Mouse (Mus musculus) forebrain, embryonic 11.5 days (tissue): Measurements from ENCODE around the gene Fmo3. TPM values are rescaled to one million over a fixed set of nuclear protein-coding genes. Genes with fewer than 3 reads are reported as not detected.

Experiments used
- ATAC-seq: fragments of 200-750 bp; cut with Nextera tagmentation; replicated peaks from 2 replicates; pipeline ENCODE4 v1.8.0; 2017; ENCODE audit warnings: moderate TSS enrichment; ENCODE audit not compliant: low FRiP score
- DNase-seq: peaks from one replicate; pipeline ENCODE4 v3.0.0-alpha.2; 2017; ENCODE audit warnings: low spot score
- H3K27ac ChIP-seq: fragments of 300-500 bp; sonication (generic); 2 replicates; pipeline ENCODE4 v1.5.1; 2014; ENCODE audit warnings: low read depth, low read length
- H3K27me3 ChIP-seq: fragments of 300-500 bp; sonication (generic); 2 replicates; pipeline ENCODE4 v1.6.1; 2014; ENCODE audit warnings: mild to moderate bottlenecking, low read length, mixed read lengths; ENCODE audit not compliant: control insufficient read depth, insufficient read depth
- H3K36me3 ChIP-seq: fragments of 300-500 bp; sonication (generic); 2 replicates; pipeline ENCODE4 v1.6.1; 2014; ENCODE audit warnings: mild to moderate bottlenecking, low read length, moderate library complexity, mixed read lengths; ENCODE audit not compliant: control insufficient read depth, insufficient read depth
- H3K4me1 ChIP-seq: fragments of 300-500 bp; sonication (generic); replicated peaks from 2 replicates; pipeline ENCODE4 v1.6.1; 2014; ENCODE audit warnings: low read length, mixed read lengths; ENCODE audit not compliant: control insufficient read depth, insufficient read depth
- H3K4me2 ChIP-seq: fragments of 300-500 bp; sonication (generic); 2 replicates; pipeline ENCODE4 v1.6.1; 2014; ENCODE audit warnings: low read depth, mild to moderate bottlenecking, low read length, moderate library complexity, mixed read lengths; ENCODE audit not compliant: severe bottlenecking
- H3K4me3 ChIP-seq: fragments of 300-500 bp; sonication (generic); 2 replicates; pipeline ENCODE4 v1.5.1; 2014; ENCODE audit warnings: low read depth, low read length
- H3K9ac ChIP-seq: fragments of 300-500 bp; sonication (generic); 2 replicates; pipeline ENCODE4 v1.6.1; 2014; ENCODE audit warnings: low read length
- H3K9me3 ChIP-seq: fragments of 300-500 bp; sonication (generic); 2 replicates; pipeline ENCODE4 v1.6.1; 2016; ENCODE audit warnings: low read length, mixed read lengths; ENCODE audit not compliant: control insufficient read depth
- WGBS: fragments of 180-500 bp; shearing (Covaris S2); extraction: QIAGEN DNeasy Blood & Tissue Kit; methylation state at CpG from one replicate; pipeline ENCODE4 v1.1.7; 2014; 5-methylcytosine and 5-hydroxymethylcytosine counted together
- polyA plus RNA-seq: library from polyadenylated mRNA; unstranded; fragments of >200 nt; fragmentation: Nextera tagmentation; extraction: Ambion mirVana; gene quantifications from 2 replicates; pipeline ENCODE4 v1.2.1, GENCODE M21; 2014

Fmo3 gene
- polyA plus RNA-seq, 1 experiment from 2014 or later: not detected

- H3K27me3 ChIP-seq: no peaks in the 10 kb centered on the region
- no peaks in the 10 kb centered on the region for H3K9me3 ChIP-seq
- no peak overlapping the region for H3K4me2 ChIP-seq
- ATAC-seq (no peak), DNase-seq (no peak)
- H3K27ac ChIP-seq: no peak overlapping the region
- H3K36me3 ChIP-seq: no peaks in the 10 kb centered on the region
- H3K4me3 ChIP-seq: no peak overlapping the region
- WGBS: 85% methylated on average over 4 of the region's 4 CpGs
- H3K4me1 ChIP-seq: no peaks in the 10 kb centered on the region
- H3K9ac ChIP-seq: no peak overlapping the region
These were observed 69.3 kb downstream of the Fmo3 start for GRCm38 (mm10) chr1:162914932-162915556.

GRCm38 (mm10) chr1:162912085-162912484 is 72.2 kb downstream of the Fmo3 start:
- H3K27ac ChIP-seq: no peak overlapping the region
- no peaks in the 10 kb centered on the region for H3K4me1 ChIP-seq
- no peaks in the 10 kb centered on the region for H3K36me3 ChIP-seq
- no peaks in the 10 kb centered on the region for H3K9me3 ChIP-seq
- DNase-seq (no peak), ATAC-seq (no peak)
- no peak overlapping the region for H3K9ac ChIP-seq
- no peak overlapping the region for H3K4me2 ChIP-seq
- H3K4me3 ChIP-seq: no peak overlapping the region
- no peaks in the 10 kb centered on the region for H3K27me3 ChIP-seq

Other genes with a start within 250 kb of the Fmo3 start
- gene Prrc2c, start 244.0 kb downstream of the Fmo3 start, polyA plus RNA-seq: 159 and 160 TPM in 2 replicates
- 0.37 and 0.71 TPM in 2 replicates for gene Fmo4, start 170.6 kb downstream of the Fmo3 start, polyA plus RNA-seq
- gene Fmo1, start 117.9 kb downstream of the Fmo3 start, polyA plus RNA-seq: 15.3 and 19.9 TPM in 2 replicates
- 0.13 and 0.29 TPM in 2 replicates for gene Fmo2, start 85.8 kb downstream of the Fmo3 start, polyA plus RNA-seq
- gene Fmo6, start 47.0 kb downstream of the Fmo3 start, polyA plus RNA-seq: not detected in 2 replicates
- gene Mroh9, start 101.1 kb upstream of the Fmo3 start, polyA plus RNA-seq: not detected in 2 replicates